Mouse (Mus musculus): ENCODE measurements at regions not wholly inside any gene's neighbourhood (a gene's known extent, or its start where the extent isn't known, plus 50 kb on each side); places are given as distances from the start of the nearest gene placed in this dataset.

DNA sequence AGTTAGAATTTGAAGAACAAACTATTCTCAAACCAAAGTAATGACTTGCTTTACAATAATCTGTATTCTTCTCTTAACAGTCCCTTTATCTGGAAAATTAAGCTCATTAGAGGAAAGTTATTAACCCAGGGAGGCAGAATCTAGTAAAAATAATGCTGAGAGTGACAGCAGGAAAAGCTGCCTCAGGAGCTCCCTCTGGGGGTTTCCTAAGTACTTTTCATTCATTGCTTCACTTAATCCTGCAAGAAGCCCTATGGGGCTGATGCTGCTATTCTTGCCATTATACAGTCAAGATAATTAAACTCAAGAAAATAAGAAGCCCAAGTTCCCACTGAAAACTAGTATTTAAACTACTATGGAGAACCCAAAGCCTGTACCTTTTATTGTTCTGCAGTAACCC is 3563.9 kb upstream of the Gm7489 start:
- no peaks in the 10 kb centered on the region for H3K27me3 ChIP-seq (ENCODE audit: control insufficient read depth, insufficient read depth, low read length)
- H3K9ac ChIP-seq (ENCODE audit: low read length): no peak overlapping the region
- no peaks in the 10 kb centered on the region for H3K9me3 ChIP-seq (replicated peaks; ENCODE audit: control insufficient read depth, low read length)
- no peaks in the 10 kb centered on the region for H3K36me3 ChIP-seq (ENCODE audit: control insufficient read depth, insufficient read depth, low read length)
- no peak overlapping the region for H3K4me3 ChIP-seq (replicated peaks; ENCODE audit: low read length)
- no peak overlapping the region for H3K4me2 ChIP-seq (ENCODE audit: low read depth, low read length)
- H3K27ac ChIP-seq (ENCODE audit: low read length): no peak overlapping the region
- no peak for ATAC-seq (ENCODE audit: insufficient read depth, low FRiP score)
- H3K4me1 ChIP-seq (ENCODE audit: control insufficient read depth, insufficient read depth, low read length): no peaks in the 10 kb centered on the region

DNA sequence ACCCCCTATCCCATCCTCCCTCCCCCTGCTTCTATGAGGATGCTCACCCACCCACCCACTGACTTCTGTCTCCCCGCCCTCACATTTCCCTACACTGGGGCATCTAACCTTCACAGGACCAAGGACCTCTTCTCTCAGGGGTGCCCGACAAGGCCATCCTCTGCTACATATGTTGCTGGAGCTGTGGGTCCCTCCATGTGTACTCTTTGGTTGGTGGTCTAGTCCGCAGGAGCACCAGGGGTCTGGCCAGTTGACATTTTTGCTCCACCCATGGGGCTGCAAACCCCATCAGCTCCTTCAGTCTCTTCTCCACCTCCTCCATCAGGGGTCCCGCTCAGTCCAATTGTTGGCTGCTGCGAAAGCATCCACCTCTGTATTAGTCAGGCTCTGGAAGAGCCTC is 3539.2 kb upstream of the Gm7489 start:
- 98% methylated on average over 5 of the region's 5 CpGs for WGBS
- Histone ChIP-seq H3K27ac (ENCODE audit: low read length) (no peak overlapping the region), H3K4me2 (ENCODE audit: low read depth, low read length) (no peak overlapping the region), H3K27me3 (ENCODE audit: control insufficient read depth, insufficient read depth, low read length) (no peaks in the 10 kb centered on the region), H3K9me3 (replicated peaks; ENCODE audit: control insufficient read depth, low read length) (no peaks in the 10 kb centered on the region), H3K4me3 (replicated peaks; ENCODE audit: low read length) (no peak overlapping the region), H3K4me1 (ENCODE audit: control insufficient read depth, insufficient read depth, low read length) (no peaks in the 10 kb centered on the region), H3K36me3 (ENCODE audit: control insufficient read depth, insufficient read depth, low read length) (no peaks in the 10 kb centered on the region), H3K9ac (ENCODE audit: low read length) (no peak overlapping the region)
- ATAC-seq (ENCODE audit: insufficient read depth, low FRiP score): no peak

DNA sequence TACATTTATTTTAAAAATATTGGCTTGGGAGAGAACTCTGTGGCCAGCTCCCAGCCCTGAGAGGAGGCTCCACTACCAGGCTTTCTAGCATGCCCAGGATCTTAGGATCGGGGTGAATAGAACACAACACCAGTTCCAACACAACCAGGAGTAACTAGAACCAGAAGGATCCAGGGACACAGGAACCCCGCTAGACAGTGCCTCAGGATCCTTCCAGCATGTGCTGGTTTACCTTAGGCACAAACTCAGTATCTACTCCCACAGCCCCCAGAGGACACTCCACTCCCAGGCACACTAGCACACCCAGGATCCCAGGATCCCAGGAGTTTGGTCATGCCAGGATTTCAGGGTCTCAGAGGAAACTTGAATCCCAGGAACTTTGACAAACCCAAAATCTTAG is 3537.8 kb upstream of the Gm7489 start:
- H3K4me2 ChIP-seq (ENCODE audit: low read depth, low read length): no peak overlapping the region
- no peak for ATAC-seq (ENCODE audit: insufficient read depth, low FRiP score)
- no peaks in the 10 kb centered on the region for H3K36me3 ChIP-seq (ENCODE audit: control insufficient read depth, insufficient read depth, low read length)
- no peaks in the 10 kb centered on the region for H3K27me3 ChIP-seq (ENCODE audit: control insufficient read depth, insufficient read depth, low read length)
- H3K9ac ChIP-seq (ENCODE audit: low read length): no peak overlapping the region
- H3K4me3 ChIP-seq (replicated peaks; ENCODE audit: low read length): no peak overlapping the region
- no peak overlapping the region for H3K27ac ChIP-seq (ENCODE audit: low read length)
- H3K9me3 ChIP-seq (replicated peaks; ENCODE audit: control insufficient read depth, low read length): no peaks in the 10 kb centered on the region
- 86% methylated on average over 2 of the region's 2 CpGs for WGBS
- H3K4me1 ChIP-seq (ENCODE audit: control insufficient read depth, insufficient read depth, low read length): no peaks in the 10 kb centered on the region

DNA sequence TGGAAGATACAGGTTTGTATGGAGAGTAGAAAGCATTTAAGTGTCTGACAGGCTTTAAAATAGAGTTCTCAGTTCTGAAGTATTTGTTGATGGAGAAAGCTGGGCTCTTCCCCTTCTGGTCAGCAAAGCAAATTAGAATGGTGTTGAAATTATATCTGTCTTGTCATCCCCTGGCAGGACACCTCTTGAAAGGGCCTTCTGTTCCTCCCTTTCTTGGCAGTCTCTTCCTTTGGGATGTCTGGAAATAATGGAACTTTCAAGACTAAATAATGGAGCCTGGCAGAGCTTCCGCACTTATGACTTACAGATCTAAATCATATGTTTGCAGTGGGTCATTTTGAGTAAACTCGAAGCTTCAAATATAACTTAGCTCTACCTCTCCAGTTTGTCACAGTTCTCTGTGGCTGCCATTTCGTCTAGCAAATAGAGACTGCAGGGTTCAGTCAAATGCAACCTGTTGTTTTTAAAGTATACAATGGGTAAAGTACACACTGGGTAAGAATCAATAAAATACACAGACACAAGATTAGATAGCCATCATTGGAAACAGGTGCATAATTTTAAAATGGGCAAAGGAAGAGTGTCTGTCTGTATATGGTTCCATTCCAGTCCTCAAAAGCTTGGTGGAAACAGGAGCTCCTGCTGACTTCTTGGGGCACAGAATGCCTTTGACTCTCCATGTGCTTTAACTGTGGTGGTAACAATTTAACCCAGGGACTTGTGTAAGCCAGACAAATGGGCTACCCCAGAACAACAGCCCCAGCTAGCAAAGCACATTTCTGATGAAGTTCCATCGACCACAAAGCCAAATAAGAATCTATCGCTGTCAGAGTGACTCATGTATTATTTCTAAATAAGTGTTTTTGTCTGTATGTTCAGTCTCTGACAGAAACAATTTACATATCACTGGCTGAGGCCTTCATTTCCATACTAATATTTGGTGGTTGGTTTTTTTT is 3524.4 kb upstream of the Gm7489 start:
- no peak overlapping the region for H3K4me3 ChIP-seq (replicated peaks; ENCODE audit: low read length)
- H3K9me3 ChIP-seq (replicated peaks; ENCODE audit: control insufficient read depth, low read length): no peaks in the 10 kb centered on the region
- ATAC-seq (ENCODE audit: insufficient read depth, low FRiP score): no peak
- H3K27ac ChIP-seq (ENCODE audit: low read length): no peak overlapping the region
- no peak overlapping the region for H3K9ac ChIP-seq (ENCODE audit: low read length)
- no peaks in the 10 kb centered on the region for H3K36me3 ChIP-seq (ENCODE audit: control insufficient read depth, insufficient read depth, low read length)
- H3K27me3 ChIP-seq (ENCODE audit: control insufficient read depth, insufficient read depth, low read length): no peaks in the 10 kb centered on the region
- 56% methylated on average over 5 of the region's 5 CpGs for WGBS
- no peaks in the 10 kb centered on the region for H3K4me1 ChIP-seq (ENCODE audit: control insufficient read depth, insufficient read depth, low read length)
- no peak overlapping the region for H3K4me2 ChIP-seq (ENCODE audit: low read depth, low read length)

DNA sequence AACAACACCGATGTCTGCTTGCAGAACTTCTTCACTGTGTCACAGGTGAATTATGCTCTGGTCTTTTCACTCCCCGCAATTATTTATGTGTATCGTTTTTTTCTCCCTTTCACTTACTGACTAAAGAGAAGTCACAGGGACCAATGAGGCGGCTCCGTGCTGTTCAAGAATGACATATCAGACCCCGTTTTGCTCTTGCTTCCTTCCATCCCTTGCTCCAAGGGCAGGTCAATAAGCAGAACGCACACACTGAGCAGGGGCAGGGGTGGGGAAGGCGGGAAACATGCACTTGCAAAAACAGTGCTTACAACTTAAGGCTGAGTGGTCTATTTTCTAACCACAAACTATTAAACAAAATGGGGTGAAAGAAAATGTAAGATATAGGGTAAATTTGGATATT is 3523.4 kb upstream of the Gm7489 start:
- Histone ChIP-seq H3K27me3 (ENCODE audit: control insufficient read depth, insufficient read depth, low read length) (no peaks in the 10 kb centered on the region), H3K4me1 (ENCODE audit: control insufficient read depth, insufficient read depth, low read length) (no peaks in the 10 kb centered on the region), H3K4me3 (replicated peaks; ENCODE audit: low read length) (no peak overlapping the region), H3K4me2 (ENCODE audit: low read depth, low read length) (peak overlapping the region; percentile 25; the same call in 1 of the 2 replicates), H3K9ac (ENCODE audit: low read length) (no peak overlapping the region), H3K9me3 (replicated peaks; ENCODE audit: control insufficient read depth, low read length) (no peaks in the 10 kb centered on the region), H3K27ac (ENCODE audit: low read length) (no peak overlapping the region), H3K36me3 (ENCODE audit: control insufficient read depth, insufficient read depth, low read length) (no peaks in the 10 kb centered on the region)
- WGBS: 59% methylated on average over 8 of the region's 8 CpGs
- ATAC-seq (ENCODE audit: insufficient read depth, low FRiP score): no peak

DNA sequence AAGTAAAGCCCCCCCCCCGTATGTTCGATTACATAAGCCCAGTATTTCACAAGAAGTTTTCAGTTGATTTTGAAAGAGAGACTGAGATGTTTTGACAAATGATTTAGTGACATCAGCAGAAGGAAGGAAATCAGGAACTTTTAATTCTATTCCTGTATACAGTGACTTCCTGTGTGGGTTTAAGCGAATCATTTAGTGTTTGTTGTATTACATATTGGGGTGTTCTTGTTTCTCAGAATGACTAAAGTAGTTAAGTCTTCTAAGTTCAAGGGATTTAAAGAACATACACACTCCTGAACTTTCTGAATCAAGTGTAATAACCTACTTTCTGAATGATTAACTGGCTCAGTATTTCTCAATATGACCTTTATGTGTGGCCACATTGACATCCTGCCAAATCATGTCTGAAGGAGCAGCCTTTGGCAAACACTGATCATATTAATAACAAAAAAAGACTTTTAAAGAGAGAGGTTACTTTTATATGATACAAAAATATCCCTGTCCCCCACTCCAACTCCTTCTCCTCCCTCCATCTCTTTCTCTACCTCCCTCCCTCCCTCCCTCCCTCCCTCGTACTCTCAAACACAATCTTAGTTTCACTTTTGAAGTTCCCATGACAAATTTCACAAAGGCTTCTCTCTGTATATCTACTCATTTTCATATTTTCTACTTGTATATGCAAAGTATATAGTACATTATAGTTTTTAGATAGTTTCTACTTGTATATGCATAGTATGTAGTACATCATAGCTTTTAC is 3522.8 kb upstream of the Gm7489 start:
- Histone ChIP-seq H3K4me3 (replicated peaks; ENCODE audit: low read length) (peak overlapping the region; percentile 21), H3K9ac (ENCODE audit: low read length) (no peak overlapping the region), H3K9me3 (replicated peaks; ENCODE audit: control insufficient read depth, low read length) (no peaks in the 10 kb centered on the region), H3K27ac (ENCODE audit: low read length) (no peak overlapping the region), H3K4me2 (ENCODE audit: low read depth, low read length) (peak overlapping the region; percentile 36), H3K4me1 (ENCODE audit: control insufficient read depth, insufficient read depth, low read length) (no peaks in the 10 kb centered on the region), H3K27me3 (ENCODE audit: control insufficient read depth, insufficient read depth, low read length) (no peaks in the 10 kb centered on the region), H3K36me3 (ENCODE audit: control insufficient read depth, insufficient read depth, low read length) (no peaks in the 10 kb centered on the region)
- ATAC-seq (ENCODE audit: insufficient read depth, low FRiP score): no peak
- WGBS: 32% methylated on average over 4 of the region's 4 CpGs

DNA sequence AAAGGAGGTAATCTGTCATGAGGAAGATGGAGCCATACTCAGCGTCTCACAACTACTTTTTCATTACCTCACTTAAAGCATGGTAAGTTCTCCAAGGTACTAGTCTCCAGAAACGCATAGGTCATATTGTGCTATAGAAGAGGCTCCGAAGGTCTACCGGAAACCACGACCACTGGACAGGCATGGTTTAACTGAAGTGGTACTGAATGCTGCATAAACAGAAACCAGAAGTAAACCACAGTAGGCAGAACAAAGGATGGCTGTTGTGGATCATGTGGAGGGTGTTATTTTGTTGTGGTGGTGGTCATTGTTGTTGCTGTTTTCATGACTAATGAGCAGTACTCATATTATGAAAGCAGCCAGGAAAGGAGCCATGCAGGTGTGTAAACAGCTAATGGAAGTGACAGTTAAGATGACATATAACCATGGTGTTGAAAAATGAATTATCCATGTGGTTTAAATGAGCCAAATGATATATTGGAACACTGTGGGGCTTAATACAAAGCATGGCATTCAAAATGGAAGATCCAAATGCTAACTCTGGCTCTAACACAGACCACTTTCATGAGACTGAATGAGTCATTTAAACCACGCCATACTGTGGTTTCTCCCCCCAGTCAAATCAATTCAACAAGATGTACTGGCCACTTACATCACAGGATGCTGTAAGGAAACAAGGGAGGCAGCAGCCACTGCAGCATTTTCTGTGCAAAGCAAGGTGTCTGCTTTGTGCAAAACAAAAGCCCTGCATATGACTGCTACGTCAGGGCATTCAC is 3484.5 kb upstream of the Gm7489 start:
- WGBS: 82% methylated on average over 7 of the region's 7 CpGs
- H3K9me3 ChIP-seq (replicated peaks; ENCODE audit: control insufficient read depth, low read length): no peaks in the 10 kb centered on the region

DNA sequence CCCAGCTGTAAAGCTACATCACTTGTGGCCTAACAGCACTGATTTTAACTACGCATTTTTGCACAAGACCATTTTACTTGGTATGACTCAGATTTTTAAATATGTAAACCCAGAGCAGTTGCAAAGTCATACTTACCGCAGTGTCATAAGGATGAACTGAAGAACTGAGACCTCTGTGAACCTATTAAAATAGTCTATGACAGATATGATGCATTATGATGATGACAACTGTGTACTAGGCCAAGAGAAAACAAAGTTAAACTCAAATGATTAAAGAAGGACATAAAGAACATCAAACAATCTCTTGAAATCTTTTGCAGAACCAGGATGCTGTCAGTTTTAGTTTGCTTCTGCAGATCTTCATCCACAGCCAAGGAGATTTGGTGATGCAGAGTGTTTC is 3483.3 kb upstream of the Gm7489 start:
- H3K4me3 ChIP-seq (replicated peaks; ENCODE audit: low read length): no peak overlapping the region
- H3K27ac ChIP-seq (ENCODE audit: low read length): no peak overlapping the region
- H3K9ac ChIP-seq (ENCODE audit: low read length): no peak overlapping the region
- no peaks in the 10 kb centered on the region for H3K9me3 ChIP-seq (replicated peaks; ENCODE audit: control insufficient read depth, low read length)
- no peaks in the 10 kb centered on the region for H3K27me3 ChIP-seq (ENCODE audit: control insufficient read depth, insufficient read depth, low read length)
- no peak overlapping the region for H3K4me2 ChIP-seq (ENCODE audit: low read depth, low read length)
- H3K4me1 ChIP-seq (ENCODE audit: control insufficient read depth, insufficient read depth, low read length): no peaks in the 10 kb centered on the region
- 82% methylated on average over 2 of the region's 2 CpGs for WGBS
- no peak for ATAC-seq (ENCODE audit: insufficient read depth, low FRiP score)
- no peaks in the 10 kb centered on the region for H3K36me3 ChIP-seq (ENCODE audit: control insufficient read depth, insufficient read depth, low read length)

More for the DNA sequence above, 3484.5 kb upstream of the Gm7489 start:
- no peak for ATAC-seq (ENCODE audit: insufficient read depth, low FRiP score)
- Histone ChIP-seq H3K27me3 (ENCODE audit: control insufficient read depth, insufficient read depth, low read length) (no peaks in the 10 kb centered on the region), H3K4me2 (ENCODE audit: low read depth, low read length) (no peak overlapping the region), H3K27ac (ENCODE audit: low read length) (no peak overlapping the region), H3K4me1 (ENCODE audit: control insufficient read depth, insufficient read depth, low read length) (no peaks in the 10 kb centered on the region), H3K9ac (ENCODE audit: low read length) (no peak overlapping the region), H3K36me3 (ENCODE audit: control insufficient read depth, insufficient read depth, low read length) (no peaks in the 10 kb centered on the region), H3K4me3 (replicated peaks; ENCODE audit: low read length) (no peak overlapping the region)

DNA sequence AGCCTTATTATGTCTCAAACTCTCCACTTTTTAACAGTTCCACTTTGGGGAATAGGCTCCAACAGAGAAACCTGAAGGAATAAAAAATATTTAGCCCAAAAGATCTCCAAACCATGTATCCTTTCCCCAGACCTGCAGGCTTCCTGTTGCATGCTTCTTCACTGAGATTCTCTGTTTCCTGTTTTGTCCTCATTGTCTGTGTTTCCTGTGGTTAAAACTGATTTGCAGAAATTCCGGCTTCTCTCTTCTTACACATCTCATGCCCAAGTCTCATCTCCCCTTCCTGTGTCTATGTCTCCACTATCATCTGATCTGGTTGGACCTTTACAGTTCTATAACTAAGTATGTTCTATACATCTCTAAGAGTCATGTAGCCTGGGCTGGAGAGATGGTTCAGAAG is 3482.2 kb upstream of the Gm7489 start:
- 82% methylated on average over 1 of the region's 1 CpGs for WGBS
- no peak overlapping the region for H3K9ac ChIP-seq (ENCODE audit: low read length)
- no peak for ATAC-seq (ENCODE audit: insufficient read depth, low FRiP score)

More for the DNA sequence above, 3482.2 kb upstream of the Gm7489 start:
- H3K4me2 ChIP-seq (ENCODE audit: low read depth, low read length): no peak overlapping the region
- no peaks in the 10 kb centered on the region for H3K9me3 ChIP-seq (replicated peaks; ENCODE audit: control insufficient read depth, low read length)
- H3K4me1 ChIP-seq (ENCODE audit: control insufficient read depth, insufficient read depth, low read length): no peaks in the 10 kb centered on the region
- no peak overlapping the region for H3K4me3 ChIP-seq (replicated peaks; ENCODE audit: low read length)
- no peaks in the 10 kb centered on the region for H3K36me3 ChIP-seq (ENCODE audit: control insufficient read depth, insufficient read depth, low read length)
- no peak overlapping the region for H3K27ac ChIP-seq (ENCODE audit: low read length)
- no peaks in the 10 kb centered on the region for H3K27me3 ChIP-seq (ENCODE audit: control insufficient read depth, insufficient read depth, low read length)

Measured in stomach, embryonic 16.5 days (tissue).